Mouse (Mus musculus): ENCODE measurements at regions not wholly inside any gene's neighbourhood (a gene's known extent, or its start where the extent isn't known, plus 50 kb on each side); places are given as distances from the start of the nearest gene placed in this dataset.

DNA sequence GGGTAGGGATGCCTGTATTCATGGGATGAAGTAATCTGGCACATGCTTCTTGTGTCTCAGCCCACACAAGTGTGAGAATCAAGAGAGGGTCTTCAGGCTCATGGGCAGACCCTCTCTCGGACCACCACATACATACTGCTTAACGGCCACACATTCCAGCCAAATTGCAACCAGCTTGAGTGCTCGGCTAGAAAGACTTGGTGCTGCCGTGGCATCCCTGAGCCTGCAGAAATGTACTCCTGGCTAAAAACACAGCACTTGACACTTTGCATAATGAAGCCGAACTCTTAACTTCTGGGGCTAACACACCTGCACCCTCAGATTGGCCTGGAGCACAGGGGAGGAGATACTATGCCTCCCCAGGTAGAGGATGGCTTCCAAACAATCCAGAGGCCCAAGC lies 461.6 kb upstream of the 3110018I06Rik start:
- TF ChIP-seq CTCF (IDR thresholded peaks at IDR 0.05; ENCODE audit: borderline replicate concordance, insufficient read depth, low read depth, low read length) (no peak), POLR2A (IDR thresholded peaks at IDR 0.05; ENCODE audit: borderline replicate concordance, insufficient read depth, low read length) (no peak)

All from cerebellum, adult 2 months (tissue).